Mouse (Mus musculus) heart, adult 2 months (tissue): Measurements from ENCODE around the gene Ets1.

Source experiments
- CTCF ChIP-seq: fragments of 200-600 bp; IDR thresholded peaks from 2 replicates; pipeline ENCODE4 v1.8.1; 2022; ENCODE audit warnings: antibody characterized with exemption, mild to moderate bottlenecking, moderate library complexity
- POLR2A ChIP-seq: fragments of 200-500 bp; IDR thresholded peaks from 2 replicates; pipeline ENCODE4 v1.6.1; 2011; ENCODE audit warnings: mild to moderate bottlenecking, low read depth, low read length, control low read depth; ENCODE audit not compliant: insufficient read depth

DNA sequence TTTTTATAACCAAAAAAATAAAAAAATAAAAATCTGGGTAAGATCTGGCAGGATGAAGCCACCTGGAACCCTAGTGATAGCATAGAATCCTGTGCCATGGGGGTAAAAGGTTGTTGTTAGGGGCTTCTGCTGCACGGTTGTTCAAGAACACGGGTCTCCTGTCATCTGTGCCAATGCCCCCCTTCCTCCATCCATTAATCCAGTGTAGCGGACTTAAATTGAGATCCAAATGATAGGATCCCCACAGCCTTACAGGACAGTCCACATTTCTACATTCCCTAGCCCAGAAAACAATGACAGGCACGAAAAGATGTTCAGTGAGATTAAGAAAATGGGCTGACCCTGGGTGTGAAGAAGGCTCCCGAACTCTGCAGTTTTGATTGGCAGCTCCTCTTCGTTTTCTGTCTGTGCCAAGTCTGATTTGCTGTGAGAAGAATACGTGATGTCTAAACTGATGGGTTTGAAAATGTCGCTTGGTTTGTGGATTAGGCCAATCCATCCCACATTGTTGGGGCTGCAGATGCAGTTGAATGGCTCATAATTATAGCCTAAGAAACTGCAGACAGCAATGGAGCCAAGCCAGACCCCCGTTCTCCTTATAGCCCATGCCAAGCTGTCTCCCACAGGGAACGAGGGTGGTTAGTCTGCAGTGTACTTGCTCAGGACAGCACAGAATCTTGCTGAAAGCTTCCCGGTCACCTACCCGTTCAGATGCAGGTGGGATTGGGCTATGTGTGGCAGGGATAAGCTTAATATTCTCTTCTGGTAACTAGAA is 55.3 kb downstream of the Ets1 start:
- TF ChIP-seq CTCF (no peak), POLR2A (no peak)
